Mouse (Mus musculus) lung, postnatal 0 days (tissue): ENCODE results near the gene Mrrf.

Experiments
- CTCF ChIP-seq: IDR thresholded peaks from 2 replicates; pipeline ENCODE4 v1.5.1; 2016; ENCODE audit warnings: antibody characterized with exemption, mild to moderate bottlenecking
- EP300 ChIP-seq: IDR thresholded peaks from 2 replicates; pipeline ENCODE4 v1.6.1; 2016; ENCODE audit warnings: antibody characterized with exemption, mild to moderate bottlenecking, control low read depth

GRCm38 (mm10) chr2:36216953-36217573 lies 80.9 kb downstream of the Mrrf start:
- TF ChIP-seq CTCF = no peak
- no peak for TF ChIP-seq EP300
